Mouse (Mus musculus): ENCODE data around the gene Fnbp1l.

The Fnbp1l gene

DNA sequence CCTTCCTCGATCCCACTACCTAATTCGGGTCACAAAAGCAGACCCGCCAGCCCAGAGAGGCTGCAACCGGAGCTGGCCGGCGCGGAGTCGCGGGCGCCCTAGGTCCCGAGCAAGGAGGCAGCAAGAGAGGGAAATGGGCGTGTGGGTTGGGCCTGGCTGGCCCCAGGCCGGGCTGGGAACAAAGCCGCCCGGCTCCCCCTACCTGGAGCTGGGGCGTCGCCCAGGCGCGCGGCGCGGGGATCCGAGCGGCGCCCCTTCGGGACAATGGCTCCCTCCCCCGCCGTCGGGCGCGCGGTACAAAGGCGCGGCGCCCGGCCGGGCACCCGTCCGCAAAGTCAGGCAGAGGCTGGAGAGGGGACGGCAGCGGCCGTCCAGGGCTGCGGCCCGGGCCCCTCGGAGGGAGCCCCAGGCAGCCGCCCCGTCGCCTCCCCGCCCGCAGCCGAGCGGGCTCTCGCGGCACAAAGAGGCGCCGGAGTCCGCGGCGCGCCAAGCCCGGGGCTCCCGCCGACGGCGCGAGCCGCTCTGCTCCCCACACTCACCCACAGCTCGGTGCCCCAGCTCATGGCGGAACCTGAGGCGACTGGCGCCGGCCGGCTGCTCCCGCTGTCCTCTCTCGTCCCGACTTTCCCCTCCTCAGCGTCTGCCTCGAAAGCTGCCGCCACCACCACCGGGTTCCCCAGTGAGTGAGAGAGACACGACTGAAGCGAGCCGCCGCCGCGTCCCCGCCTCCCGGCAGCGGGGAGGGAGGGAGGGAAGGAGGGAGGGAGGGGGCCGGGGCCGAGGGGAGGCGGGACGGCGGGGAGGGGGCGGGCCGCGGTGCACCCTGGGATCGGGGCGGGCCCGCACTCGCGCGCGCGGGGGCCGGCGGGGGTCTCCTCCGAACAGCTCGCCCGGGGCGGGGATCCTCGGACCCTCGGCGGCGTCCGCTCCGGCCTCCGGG lies at the start of gene Fnbp1l:
TSS of gene Fnbp1l (minus strand) at position 725 of the 940 bp plus-strand sequence.
- DNase-seq (ENCODE audit: low spot score in 2 of 2) = no peak

DNA sequence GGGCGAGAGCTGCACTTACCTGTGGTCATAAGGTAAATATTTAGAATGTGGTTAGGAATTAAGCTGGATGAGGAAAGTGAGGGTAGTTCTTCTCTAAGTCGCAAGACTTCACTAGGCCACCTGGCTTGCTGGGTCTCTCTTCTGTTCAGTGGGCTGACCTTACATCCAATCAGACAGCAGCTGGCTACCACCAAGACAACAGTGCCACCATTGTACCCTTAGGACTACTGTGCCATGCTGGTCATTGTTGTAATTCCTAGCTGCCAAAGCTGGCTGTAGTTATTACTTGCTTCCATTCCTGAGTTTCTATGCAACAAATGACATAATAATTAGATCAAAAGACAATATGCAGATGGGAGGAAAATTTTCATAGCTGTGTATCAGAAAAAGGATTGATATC lies 41.3 kb upstream of the Fnbp1l start:
- no peak for DNase-seq (ENCODE audit: low spot score in 2 of 2)

DNA sequence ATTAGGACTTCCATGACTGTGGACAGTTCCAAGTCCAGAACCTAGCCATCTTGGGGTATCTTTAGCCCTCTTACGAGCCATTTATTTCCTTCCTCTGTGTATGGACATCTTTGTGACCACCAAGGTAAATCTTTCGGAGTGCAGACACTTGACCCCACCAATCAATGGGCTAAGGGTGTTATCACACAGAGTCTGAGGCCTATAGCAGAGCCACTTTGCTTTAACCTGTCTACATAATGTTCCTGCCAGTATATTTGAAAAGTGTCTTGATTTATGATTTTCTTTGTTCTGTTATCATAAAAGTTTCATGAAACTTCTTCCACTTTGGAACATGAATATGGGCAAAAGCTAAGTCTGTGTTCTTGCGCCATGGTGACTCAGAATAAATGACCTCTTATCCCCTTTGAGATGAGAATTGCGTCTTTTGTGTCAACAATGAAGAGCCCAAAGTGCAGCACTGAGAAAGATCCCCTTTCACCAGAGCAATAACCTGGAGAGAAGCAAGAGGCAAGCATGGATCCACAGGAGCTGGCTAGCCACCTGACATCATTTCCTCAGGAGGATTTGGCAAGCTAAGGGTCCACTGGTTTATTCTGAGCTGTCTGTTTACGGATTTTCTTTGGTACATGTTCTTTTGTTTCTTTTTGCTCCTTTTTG lies 39.9 kb upstream of the Fnbp1l start:
- DNase-seq (ENCODE audit: low spot score in 2 of 2) = no peak

DNA sequence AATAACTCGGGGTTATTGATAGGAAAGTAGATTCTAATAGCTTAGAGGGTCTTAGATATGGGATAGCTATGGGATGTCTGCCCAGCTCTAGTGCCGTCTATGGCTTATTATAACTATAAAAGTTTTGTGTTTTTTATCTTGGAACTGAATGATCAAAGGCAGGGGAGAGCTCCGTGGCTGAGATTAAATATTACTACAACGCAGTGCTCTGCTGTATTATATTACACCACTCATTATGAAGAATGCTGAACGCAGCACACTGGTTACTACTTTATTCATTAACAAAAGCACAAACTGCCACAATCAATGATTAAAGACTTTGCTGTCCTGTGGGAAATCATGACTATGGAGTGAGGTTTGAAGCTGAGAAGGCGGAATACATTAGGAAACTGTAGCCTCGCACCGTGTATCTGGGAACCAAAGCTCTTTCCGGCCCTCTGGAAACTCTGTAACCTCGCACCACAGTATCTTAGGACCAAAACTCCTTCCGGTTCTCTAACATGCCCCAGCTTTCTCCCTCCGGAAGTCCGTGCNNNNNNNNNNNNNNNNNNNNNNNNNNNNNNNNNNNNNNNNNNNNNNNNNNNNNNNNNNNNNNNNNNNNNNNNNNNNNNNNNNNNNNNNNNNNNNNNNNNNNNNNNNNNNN lies 27.8 kb upstream of the Fnbp1l start:
- no peak for DNase-seq (ENCODE audit: low spot score in 2 of 2)

DNA sequence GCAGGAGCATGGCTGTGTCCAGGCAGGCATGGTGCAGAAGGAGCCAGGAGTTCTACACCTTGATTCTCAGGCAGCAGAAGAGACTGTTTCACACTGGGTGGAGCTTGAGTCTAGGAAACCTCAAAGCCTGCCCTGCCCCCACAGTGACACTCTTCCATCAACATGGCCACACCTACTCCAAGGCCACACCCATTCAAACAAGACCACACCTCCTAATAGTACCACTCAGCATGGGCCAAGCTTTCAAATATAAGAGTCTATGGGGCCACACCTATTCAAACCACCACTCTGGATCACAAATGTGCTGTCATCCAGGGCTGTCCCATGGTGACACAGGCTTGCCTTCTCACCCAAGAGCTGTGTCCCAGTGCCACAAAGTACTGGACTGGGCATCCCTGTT lies 20.8 kb upstream of the Fnbp1l start:
- DNase-seq (ENCODE audit: low spot score in 2 of 2) = no peak

DNA sequence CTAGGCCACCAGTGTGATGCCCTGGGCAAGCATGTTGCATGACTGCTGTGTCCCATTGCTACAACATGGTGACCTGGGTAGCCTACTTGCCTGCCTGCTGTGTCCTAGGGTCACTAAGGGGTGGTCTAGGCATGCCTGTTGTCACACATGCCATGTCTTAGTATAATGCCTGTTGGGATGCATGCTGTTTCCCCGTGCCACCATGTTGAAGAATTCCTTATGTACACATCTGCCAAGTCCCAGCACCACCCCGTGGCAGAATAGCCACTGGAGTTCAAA lies 19.6 kb upstream of the Fnbp1l start:
- DNase-seq (ENCODE audit: low spot score in 2 of 2) = no peak

DNA sequence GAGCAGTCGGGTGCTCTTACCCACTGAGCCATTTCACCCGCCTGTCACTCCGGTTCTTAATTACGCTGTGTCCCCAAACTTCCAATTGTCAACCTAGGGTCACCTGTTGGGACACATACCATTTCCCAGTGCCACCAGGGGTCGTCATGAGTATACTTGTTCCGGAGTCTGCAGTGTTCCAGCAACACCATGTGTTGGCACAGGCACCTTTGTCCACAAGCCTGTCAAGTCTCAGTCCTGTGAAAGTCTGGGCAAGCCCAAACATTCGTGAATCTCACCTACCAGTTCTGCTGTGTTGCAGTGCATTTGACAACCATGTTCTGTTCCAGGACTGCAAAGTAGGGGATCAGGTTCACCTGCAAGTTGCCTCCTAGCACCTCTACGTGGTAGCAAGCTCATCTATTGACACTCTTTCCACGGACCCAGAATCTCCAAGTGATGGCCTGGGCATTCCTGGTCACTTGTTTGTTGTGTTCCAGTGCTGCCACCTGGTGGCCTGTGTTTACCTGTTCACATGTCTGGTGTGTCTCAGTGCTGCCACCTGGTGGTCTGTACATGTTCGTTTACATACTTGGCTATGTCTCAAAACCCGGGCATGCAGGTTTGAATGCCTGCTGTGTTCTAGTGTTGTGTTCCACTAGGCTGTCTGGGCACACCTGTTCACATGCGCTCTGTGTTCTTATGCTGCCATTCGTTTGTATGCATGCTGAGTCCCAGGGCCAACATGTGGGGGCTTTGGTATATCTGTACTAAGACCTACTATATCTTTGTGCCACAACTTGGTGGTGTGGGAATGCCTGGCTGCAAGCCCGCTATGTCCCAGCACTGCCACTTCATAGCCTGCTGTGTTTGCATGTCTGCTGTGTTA lies 19.0 kb upstream of the Fnbp1l start:
- peak; percentile 73 to 85 for DNase-seq (ENCODE audit: low spot score in 2 of 2)

DNA sequence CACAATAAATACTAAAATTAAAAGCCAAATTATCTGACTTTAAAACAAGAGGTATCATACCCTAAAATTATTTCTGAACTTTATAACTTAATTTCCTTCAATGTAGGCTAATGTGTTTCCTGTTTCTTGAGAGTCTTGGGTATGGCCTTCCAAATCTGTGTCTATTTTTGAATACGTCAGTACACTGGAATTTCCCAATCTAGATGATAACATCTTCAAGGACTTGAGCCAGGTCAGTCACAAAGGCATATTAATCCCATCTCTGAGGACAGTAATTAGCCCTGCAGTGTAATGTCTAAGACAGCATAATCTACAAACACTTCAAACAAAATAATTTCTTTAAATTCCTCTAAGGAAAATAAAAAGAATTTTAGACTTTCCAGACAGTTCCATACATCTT lies 17.8 kb upstream of the Fnbp1l start:
- no peak for DNase-seq (ENCODE audit: low spot score in 2 of 2)

DNA sequence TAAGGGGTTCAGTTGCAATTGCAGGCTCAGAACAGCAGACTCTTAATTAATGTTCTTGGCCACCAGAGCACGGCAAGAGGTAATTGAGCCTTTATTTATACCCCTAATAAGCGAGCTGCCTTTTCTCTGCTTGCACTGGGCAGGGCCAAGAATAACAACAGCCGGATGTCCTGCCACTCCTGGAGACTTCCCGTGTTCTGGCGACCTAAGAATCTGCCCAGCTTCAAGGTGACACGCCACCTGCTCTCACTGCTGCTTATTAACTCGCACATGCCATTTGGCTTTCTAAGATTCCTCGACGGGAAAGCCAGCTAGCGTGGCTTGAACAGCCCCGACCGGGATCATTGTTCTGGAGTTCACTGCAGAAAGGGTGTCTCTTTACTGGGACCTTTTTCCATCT lies 15.7 kb upstream of the Fnbp1l start:
- no peak for DNase-seq (ENCODE audit: low spot score in 2 of 2)

DNA sequence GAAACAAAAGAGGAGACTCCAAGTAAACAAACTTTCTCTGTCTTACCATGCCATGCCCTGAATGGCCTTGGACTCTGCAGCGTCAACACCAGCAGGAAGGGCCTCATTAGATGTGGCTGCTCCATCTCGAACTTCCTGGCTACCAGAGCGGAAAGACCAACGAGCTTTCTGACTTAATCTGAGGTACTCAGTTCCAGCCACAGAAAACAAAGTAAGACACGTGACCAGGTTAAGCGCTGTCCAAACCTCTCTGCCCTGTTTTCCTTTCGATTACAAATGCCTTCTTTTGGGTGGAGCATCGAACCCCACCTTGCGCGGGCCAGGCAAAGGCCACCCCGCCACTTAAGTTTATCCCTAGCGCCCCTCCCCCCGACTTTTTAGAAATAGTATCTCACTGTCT lies 10.1 kb upstream of the Fnbp1l start:
- no peak for DNase-seq (ENCODE audit: low spot score in 2 of 2)

DNA sequence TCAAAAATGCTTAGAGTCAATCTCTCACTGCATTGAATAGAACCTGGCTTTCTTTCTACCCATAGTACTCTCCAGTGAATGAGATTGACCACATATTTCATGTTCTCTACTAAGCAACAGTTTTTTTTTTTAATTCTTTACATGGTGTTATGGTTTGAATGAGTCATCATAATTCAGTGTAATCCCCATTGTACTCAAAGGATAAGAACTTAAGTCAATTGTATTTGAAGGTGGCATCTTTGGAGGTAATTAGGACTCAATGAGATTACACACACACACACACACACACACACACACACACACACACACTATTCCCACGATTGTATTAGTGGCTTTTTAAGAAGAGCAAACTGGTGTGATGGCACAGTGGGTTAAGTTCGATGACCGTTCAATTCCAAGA lies 9.4 kb upstream of the Fnbp1l start:
- no peak for DNase-seq (ENCODE audit: low spot score in 2 of 2)

DNA sequence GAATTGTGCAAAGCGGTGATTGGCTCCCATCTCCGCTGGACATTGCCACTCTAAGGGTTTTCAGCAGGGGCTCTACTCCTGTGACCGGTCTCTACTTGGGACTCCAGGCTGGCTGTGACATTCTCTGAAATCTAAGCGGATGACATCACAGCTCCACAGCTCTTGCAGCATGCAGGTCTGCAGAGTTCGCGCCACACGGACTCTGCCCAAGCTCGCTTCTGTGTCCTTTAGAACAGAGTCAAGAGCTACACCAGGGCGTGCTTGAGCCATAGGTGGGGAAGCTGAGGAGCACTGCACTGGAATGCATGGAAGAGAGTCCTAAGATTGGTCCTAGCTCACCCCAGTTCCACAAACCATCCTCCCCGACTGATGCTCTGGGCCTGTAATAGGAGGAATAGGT lies 9.0 kb upstream of the Fnbp1l start:
- DNase-seq (ENCODE audit: low spot score in 2 of 2) = no peak

DNA sequence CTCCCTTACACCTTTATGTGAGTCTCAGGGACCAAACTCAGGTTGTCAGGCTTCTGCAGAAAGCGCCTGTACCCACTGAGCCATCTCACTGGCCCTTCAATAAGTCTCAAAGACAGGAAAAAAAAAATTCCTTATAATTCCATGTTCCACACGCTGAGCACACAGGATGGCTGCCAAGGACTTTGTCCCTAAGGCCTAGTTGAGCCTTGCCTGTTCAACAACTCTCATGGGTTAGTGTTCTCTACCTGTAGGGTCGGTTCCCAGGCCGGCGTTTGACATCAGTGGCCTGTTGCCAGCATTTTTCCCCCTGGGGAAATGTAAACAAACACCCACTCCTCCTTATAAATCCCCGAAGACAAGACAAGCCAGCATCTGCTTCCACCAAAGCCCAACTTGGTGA lies 8.3 kb upstream of the Fnbp1l start:
- DNase-seq (ENCODE audit: low spot score in 2 of 2) = no peak

DNA sequence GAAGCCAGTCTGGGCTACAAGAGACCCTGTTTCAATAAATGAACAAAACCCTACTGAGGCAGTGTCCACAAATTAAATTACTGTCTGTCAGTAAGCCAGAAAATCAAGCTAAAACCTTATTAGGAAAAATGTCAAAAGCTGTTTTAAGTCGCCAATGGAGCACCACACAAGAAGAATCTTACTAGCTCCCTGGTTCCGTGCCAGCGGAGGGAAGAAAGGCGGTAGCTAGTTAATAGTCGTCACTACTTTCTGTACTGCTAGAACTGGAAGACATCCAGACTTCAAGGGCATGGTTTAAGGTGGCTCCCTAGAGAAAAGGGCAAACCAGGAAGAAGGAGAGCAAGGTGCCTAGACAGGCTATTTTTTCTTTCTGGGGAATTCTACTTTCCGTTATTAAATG lies 5.1 kb upstream of the Fnbp1l start:
- no peak for DNase-seq (ENCODE audit: low spot score in 2 of 2)

DNA sequence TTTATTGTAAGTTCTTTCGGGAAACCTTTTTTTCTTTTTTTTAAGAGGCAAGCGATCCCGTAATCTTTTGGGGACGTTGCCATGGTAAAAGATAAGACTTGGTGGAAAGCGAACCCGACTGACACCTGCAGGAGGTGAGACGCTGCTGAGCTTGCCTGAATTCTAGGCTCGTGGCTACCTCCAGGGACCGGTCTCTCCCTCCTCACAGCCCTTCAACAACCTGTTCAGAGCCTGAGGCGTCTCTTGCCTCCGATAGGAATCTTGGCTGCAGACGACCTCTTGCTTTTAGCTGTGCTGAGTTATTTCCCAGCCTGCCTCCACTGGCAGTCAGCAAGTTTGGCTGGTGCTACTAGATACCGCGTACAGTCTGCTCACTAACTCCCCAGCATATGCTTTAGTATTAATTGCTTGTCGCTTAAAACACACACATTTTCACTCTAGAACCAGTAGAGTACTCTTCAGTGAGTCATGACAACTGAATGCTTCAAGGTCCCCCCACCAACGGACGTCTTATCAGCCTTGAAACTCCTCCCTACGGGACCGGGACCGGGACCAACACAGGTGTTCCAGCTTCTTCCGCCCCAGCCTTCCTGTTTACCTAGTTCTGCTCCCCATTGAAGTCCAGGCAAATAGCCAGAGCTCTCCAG lies 893 bp upstream of the Fnbp1l start:
- DNase-seq (ENCODE audit: low spot score in 2 of 2) = no peak

DNA sequence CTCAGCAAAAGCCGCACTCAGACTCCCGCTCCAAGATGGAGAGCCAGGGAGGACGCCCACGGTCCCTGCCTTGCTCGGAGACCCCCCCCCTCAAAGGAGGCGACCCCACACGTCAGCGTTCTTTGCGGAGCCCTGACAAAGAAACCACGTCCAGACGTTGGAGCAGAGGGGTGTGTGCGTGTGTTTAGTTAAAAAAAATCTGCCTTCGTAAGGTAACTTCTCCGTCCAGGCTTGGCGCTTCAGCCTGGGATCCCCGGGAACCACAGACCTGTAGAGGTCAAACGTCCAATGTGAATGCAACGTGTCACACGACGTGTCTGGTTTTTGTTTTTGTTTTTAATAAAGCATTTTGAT lies 393 bp upstream of the Fnbp1l start:
- no peak for DNase-seq (ENCODE audit: low spot score in 2 of 2)

DNA sequence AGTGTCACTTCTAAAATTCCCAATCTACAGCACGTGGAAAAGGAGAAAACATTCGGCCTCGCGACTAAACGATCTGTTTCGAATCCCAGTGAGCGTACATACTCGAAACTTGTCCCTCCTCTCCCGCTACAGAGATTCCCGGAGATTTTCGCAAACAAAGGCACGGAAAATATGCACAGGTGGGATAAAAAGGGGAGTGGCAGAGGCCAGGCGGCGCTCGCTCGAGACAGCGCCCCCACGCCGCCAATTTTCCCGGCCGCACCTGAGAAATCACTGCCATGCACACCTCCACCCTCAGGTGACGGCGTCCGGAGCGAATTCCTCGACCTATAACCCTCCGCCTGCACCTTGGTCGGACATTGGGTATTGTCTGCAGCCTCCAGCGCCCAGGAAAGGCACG lies 1.1 kb downstream of the Fnbp1l start:
- no peak for DNase-seq (ENCODE audit: low spot score in 2 of 2)

DNA sequence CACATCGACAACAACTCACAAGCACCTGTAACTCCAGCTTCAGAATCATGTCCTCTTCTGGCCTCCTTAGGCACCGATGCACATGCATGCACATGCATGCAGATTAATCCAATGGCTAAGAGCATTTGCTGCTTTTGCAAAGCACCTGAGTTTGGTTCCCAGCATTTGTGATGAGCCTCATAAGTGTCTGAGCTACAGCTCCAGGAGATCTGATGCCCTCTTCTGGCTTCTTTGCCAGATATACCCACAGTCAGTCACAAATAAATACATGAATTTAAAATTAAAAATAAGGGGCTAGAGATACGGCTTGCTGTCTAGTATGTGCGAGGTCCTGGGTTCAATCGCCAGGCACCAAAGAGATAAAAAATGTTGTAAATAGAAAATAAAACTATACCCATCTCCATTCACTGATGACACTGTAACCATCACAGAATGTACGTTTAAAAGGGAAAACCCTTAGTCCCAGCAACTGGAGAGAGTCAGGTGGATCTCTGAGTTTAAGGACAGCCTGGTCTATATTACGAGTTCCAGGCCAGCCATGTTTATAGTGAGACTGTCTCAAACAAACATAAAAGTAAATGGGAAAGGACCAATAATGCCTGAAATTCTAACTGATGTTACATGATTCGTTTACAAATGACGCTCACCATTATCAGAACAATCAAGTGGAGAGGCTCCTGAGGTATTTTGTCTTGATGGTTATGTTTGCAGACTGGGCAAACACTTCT lies 1.7 kb downstream of the Fnbp1l start:
- no peak for DNase-seq (ENCODE audit: low spot score in 2 of 2)

DNA sequence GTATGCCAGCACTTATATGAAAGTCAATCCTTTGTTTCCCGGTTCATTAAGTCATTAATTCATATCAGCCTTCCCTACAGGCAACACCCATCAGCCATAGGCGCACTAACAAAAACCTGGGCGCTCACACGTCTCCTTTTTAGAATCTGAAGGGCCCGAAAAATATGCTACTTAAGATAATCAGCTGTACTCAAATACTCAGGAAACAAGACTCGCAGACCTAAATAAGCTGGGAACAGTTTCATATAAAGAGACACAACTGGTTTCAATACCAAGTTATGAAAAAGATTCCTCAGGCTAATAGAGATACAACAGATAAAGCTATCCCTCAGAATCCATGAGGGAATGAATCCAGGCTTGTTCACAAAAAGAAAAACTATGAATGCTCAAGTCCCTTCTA lies 7.0 kb downstream of the Fnbp1l start:
- DNase-seq (ENCODE audit: low spot score in 2 of 2) = no peak

DNA sequence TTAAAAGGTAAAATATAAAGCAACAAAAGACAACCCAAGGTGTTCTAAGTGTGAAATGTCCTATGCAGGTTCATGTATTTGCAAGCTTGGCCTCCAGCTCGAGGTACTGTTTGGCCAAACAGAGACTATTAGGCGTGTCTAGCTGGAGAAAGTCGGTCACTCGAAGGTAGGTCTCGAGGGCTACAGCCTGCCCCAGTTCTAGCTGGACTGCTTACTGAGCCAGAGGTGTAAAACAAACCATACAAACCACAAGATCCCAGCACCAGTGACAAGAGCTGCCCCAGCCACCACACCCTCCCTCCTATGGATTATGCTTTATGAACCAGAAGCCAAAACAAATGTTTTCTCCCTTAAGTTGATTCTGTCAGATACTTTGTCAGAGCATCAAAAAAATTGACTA lies 7.8 kb downstream of the Fnbp1l start:
- DNase-seq (ENCODE audit: low spot score in 2 of 2) = no peak
